Mouse (Mus musculus): ENCODE measurements around the gene Map2k1. TPM values are rescaled to one million over a fixed set of nuclear protein-coding genes. Genes with fewer than 3 reads are reported as not detected.
A peak's percentile ranks its signal among the peaks of the same experiment; 100 is the strongest.
"Not testable (repeated sequence)": the region's sequence is repeated elsewhere in the genome, so short reads cannot be mapped to it uniquely, and the experiment has no call there.

Map2k1 gene
- total RNA-seq, 2 experiments from 2014 or later: 48.1 to 50.7 TPM

DNA sequence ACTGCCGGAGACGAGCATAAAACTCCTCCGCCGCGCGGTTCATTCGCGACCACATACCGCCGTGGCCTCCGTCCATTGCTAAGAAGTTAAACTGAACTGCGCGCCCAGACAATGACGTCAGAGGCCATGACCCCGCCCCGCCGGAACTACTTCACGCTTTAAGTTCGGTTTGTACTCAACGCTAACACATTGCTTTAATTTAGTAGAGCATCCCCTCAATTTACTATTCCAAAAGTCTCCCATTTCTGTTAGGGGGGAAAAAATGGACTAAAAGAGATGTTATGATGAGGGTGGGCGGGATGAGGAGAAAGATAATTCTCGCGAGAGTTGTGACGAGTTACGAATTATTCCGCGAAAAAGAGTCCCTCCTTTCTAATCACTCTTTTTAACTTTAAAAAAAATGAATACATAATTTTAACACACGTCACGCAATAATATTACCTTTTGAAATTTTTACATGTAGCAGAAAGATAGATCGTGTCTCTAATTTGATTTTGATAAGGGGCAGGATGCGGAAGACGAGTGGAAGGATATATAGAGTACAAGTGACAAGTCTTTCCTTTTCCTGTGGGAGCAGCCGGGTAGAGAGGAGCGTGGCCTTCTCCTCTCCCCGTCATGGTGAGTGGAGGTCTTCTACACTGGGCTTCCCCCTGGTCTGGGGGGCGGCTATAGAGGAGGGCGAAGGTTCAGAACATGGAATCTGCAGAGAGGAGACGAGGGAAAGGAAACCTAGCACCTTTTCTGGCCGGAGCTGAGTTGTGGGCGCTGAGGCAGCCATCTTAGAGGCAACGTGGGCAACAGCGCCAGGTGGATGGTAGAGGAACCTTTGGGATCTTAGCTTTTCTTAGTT lies 80.4 kb downstream of the Map2k1 start, which contains the start of the genes Zwilch and Rpl4:
Gene Zwilch (minus strand): TSS at position 289 of the 850 bp plus-strand sequence.
Gene Rpl4 (plus strand): TSS at position 560 of the 850 bp plus-strand sequence.
- DNase-seq: peak; percentile 57 to 80
- intact Hi-C loops (cut with DNase I): no loop called here

DNA sequence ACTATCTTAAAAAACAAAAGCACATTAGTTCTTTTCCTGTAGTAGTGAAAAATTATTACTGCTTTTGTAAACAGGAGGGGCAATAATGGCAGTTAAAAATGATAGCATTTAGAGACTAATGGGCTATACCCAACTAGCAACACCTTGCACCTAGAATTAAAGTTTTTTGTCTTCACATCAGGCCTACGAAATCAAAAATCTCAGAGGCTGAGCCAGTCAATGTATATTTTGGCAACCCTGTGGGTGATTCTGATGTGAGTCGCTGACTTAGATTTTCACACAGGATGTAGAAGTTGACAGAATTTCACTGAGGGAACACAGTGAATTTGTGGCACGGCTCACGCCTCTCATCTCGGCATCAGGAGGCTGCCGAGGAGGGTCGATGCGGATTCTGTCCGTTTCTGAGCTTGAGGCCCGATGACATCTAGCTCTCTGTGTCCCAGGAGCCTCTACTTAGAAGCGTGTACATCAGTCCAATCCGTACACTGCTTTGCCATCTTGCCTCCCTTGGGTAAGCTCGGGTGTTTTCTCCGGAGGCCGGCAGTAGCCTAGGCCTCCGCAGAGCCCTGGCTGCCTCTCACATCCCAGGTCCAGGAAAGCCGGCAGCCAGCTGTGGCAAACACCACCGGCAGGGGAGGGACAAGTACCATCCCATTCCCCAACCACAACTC lies 81.2 kb downstream of the Map2k1 start:
- DNase-seq: no peak
- intact Hi-C loops (cut with DNase I): no loop called here

DNA sequence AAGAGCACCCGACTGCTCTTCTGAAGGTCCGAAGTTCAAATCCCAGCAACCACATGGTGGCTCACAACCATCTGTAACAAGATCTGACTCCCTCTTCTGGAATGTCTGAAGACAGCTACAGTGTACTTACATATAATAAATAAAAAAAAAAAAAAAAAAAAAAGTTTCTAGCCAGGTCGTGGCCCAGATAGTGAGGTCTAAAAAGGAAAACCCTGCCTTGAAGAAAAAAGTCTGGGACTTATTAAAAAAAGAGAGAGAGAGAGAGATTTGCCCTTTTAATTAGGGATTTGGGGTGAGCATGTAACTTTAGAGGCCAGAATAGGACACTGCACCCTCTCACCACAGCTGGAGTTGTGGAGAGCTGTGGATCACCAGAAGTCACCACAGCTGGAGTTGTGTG lies 83.5 kb downstream of the Map2k1 start:
- DNase-seq: not testable (repeated sequence)

GRCm38 (mm10) chr9:64160471-64160870 lies 93.0 kb downstream of the Map2k1 start:
- intact Hi-C loops (cut with DNase I): no loop called here
- DNase-seq: no peak

More for the DNA sequence above, 83.5 kb downstream of the Map2k1 start:
- intact Hi-C loops (cut with DNase I): not testable (repeated sequence)

DNA sequence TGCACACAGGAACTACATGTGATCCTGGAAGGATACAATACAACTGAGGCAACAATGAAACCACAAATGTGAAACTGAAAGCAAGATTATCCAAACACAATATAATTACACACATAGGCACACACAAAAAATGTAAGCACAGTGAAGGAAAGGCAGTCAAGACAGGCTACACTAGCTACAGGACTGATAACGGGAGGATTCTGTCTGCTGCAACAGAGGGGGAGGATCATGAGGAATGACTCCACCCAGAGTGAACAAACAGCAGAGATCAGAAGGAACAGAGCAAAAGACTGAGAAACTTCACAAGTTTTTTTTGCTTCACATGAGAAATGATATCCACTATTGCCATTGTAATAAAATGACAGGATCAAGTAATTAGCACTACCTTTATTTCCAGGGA lies 96.8 kb downstream of the Map2k1 start:
- intact Hi-C loops (cut with DNase I): no loop called here
- DNase-seq: no peak

DNA sequence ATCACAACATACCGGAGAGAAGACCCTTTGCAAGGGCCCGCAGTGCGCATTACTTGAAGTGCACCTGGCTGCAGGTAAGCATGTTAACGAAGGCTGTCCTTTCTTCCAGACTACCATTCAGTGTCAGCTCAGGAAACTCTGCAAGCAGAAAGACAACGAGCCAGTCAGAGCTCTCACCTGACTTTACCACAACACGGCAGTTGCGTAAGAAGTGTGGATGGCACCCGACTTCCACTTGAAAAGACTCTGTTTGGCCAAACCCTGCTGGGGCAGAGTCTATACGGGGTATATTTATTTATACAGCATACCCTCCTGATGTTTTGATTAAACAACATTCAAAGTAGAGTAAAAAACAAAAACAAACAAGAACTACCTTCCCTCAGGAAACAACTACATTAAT lies 113.6 kb downstream of the Map2k1 start:
- no peak for DNase-seq
- intact Hi-C loops (cut with DNase I): loop anchor here (2.0 kb wide), 1 partner anchor 133 kb away; no protein-coding TSS in a partner anchor

DNA sequence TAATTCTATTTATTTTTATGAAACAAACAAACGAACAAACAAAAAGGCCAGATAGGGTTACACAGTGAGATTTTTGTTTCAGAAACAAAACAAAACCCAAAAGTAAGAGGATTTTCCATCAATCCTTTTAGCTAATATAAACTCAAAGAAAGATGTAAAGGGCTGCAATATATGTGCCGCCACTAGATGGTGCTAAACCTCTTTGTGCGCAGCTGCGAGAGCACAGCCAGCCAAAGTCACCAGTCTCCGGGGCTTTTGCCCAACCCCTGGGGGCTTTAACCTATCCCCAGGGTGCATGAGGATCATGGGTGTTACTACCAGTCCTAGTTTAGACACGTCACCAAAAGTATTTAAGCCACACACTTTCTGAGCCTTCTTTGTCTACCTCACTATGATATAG lies 114.5 kb downstream of the Map2k1 start:
- intact Hi-C loops (cut with DNase I): loop anchor here (2.0 kb wide), 1 partner anchor 134 kb away; no protein-coding TSS in a partner anchor
- DNase-seq: peak in 1 of 2 experiments; percentile 22

Small RNAs within 50 kb of the gene (microRNA-seq; reads per million reads assigned to microRNA genes)
- 0 reads per million in 2 experiments for gene Gm24106

Other genes with a start within 250 kb of the Map2k1 start
- 1 to 10 TPM; 3.3 to 4.0 TPM for gene Smad6, start 231.6 kb downstream of the Map2k1 start, total RNA-seq (2021)
- not detected for gene Lctl, start 136.5 kb downstream of the Map2k1 start, total RNA-seq (2021)
- under 1 TPM; 0.52 to 0.79 TPM for gene Zwilch, start 80.5 kb downstream of the Map2k1 start, total RNA-seq (2021)
- 100 to 1,000 TPM; 436 to 550 TPM for gene Rpl4, start 80.3 kb downstream of the Map2k1 start, total RNA-seq (2021)
- 10 to 100 TPM; 17.7 to 18.9 TPM for gene Snapc5, start 74.4 kb downstream of the Map2k1 start, total RNA-seq (2021)
- gene Uchl4, start 18.4 kb downstream of the Map2k1 start, total RNA-seq (2021): 1 to 10 TPM; 1.3 to 2.2 TPM
- 10 to 100 TPM in 1 of 2 experiments, 1 to 10 TPM in 1; 7.1 to 11.0 TPM for gene Tipin, start 27.9 kb upstream of the Map2k1 start, total RNA-seq (2021)
- 10 to 100 TPM; 20.4 to 21.0 TPM for gene Dis3l, start 87.7 kb upstream of the Map2k1 start, total RNA-seq (2021)
- under 1 TPM; 0.31 to 0.35 TPM for gene Megf11, start 132.0 kb upstream of the Map2k1 start, total RNA-seq (2021)

Data from gastrocnemius, postnatal 36 days (tissue).